Mouse (Mus musculus) neural tube, embryonic 12.5 days (tissue): ENCODE results near the gene Dock11. TPM values are rescaled to one million over a fixed set of nuclear protein-coding genes. Genes with fewer than 3 reads are reported as not detected.

Source experiments
- ATAC-seq: fragments of 200-750 bp; cut with Nextera tagmentation; 2 replicates; pipeline ENCODE4 v1.8.0; 2017; ENCODE audit warnings: low read depth, mild to moderate bottlenecking, moderate TSS enrichment, moderate library complexity; ENCODE audit not compliant: low FRiP score
- H3K27ac ChIP-seq: fragments of 300-500 bp; sonication (generic); 2 replicates; pipeline ENCODE4 v1.5.1; 2016
- H3K27me3 ChIP-seq: fragments of 300-500 bp; sonication (generic); replicated peaks from 2 replicates; pipeline ENCODE4 v1.6.1; 2016; ENCODE audit warnings: mild to moderate bottlenecking
- H3K36me3 ChIP-seq: fragments of 300-500 bp; sonication (generic); 2 replicates; pipeline ENCODE4 v1.6.1; 2016; ENCODE audit warnings: mild to moderate bottlenecking
- H3K4me1 ChIP-seq: fragments of 300-500 bp; sonication (generic); 2 replicates; pipeline ENCODE4 v1.6.1; 2016
- H3K4me2 ChIP-seq: fragments of 300-500 bp; sonication (generic); replicated peaks from 2 replicates; pipeline ENCODE4 v1.6.1; 2016; ENCODE audit warnings: mild to moderate bottlenecking
- H3K4me3 ChIP-seq: fragments of 300-500 bp; sonication (generic); 2 replicates; pipeline ENCODE4 v1.5.1; 2016
- H3K9ac ChIP-seq: fragments of 300-500 bp; sonication (generic); 2 replicates; pipeline ENCODE4 v1.6.1; 2016; ENCODE audit warnings: mild to moderate bottlenecking
- H3K9me3 ChIP-seq: fragments of 300-500 bp; sonication (generic); 2 replicates; pipeline ENCODE4 v1.6.1; 2016; ENCODE audit warnings: mild to moderate bottlenecking
- WGBS: fragments of 180-500 bp; shearing (Covaris S2); methylation state at CpG from one replicate; pipeline ENCODE4 v1.1.7; 2016; 5-methylcytosine and 5-hydroxymethylcytosine counted together
- polyA plus RNA-seq: library from polyadenylated mRNA; unstranded; fragments of >200 nt; fragmentation: Nextera tagmentation; extraction: Ambion mirVana; gene quantifications from 2 replicates; pipeline ENCODE4 v1.2.1, GENCODE M21; 2016

Dock11 gene
- polyA plus RNA-seq = 18.5 and 21.8 TPM in 2 replicates

GRCm38 (mm10) chrX:35888087-35888895, at the start of gene Dock11:
TSS of gene Dock11 (plus strand) at chrX:35888832.
- Histone ChIP-seq H3K4me3 (peak within 1 kb of the TSS; percentile 53), H3K4me2 (peak within 1 kb of the TSS; percentile 60), H3K4me1 (no peaks in the 10 kb centered on the region), H3K27ac (peak within 1 kb of the TSS; percentile 53), H3K9ac (peak within 1 kb of the TSS; percentile 66), H3K9me3 (no peaks in the 10 kb centered on the region), H3K36me3 (no peaks in the 10 kb centered on the region), H3K27me3 (no peaks in the 10 kb centered on the region)
- 23% methylated on average over 35 of the region's 38 CpGs for WGBS
- ATAC-seq = peak; percentile 80

- H3K36me3 ChIP-seq = no peaks in the 10 kb centered on the region
- H3K27ac ChIP-seq = no peak overlapping the region
- WGBS = 65% methylated on average over 1 of the region's 1 CpGs
- no peak for ATAC-seq
- H3K4me2 ChIP-seq = no peak overlapping the region
- H3K27me3 ChIP-seq = no peaks in the 10 kb centered on the region
- H3K4me1 ChIP-seq = no peaks in the 10 kb centered on the region
- no peak overlapping the region for H3K4me3 ChIP-seq
- H3K9me3 ChIP-seq = no peaks in the 10 kb centered on the region
- H3K9ac ChIP-seq = no peak overlapping the region
Observed at GRCm38 (mm10) chrX:35879703-35880102, 8.9 kb upstream of the Dock11 start.

- H3K27me3 ChIP-seq = no peaks in the 10 kb centered on the region
- ATAC-seq = peak; percentile 68
- H3K4me3 ChIP-seq = peak overlapping the region; percentile 53
- no peaks in the 10 kb centered on the region for H3K4me1 ChIP-seq
- no peaks in the 10 kb centered on the region for H3K36me3 ChIP-seq
- peak overlapping the region; percentile 53 for H3K27ac ChIP-seq
- WGBS = 16% methylated on average over 48 of the region's 58 CpGs
- peak overlapping the region; percentile 66 for H3K9ac ChIP-seq
- H3K9me3 ChIP-seq = no peaks in the 10 kb centered on the region
- H3K4me2 ChIP-seq = peak overlapping the region; percentile 60
Observed at GRCm38 (mm10) chrX:35888945-35889799, 540 bp downstream of the Dock11 start.

- WGBS = 11% methylated on average over 8 of the region's 8 CpGs
- Histone ChIP-seq H3K9ac (peak overlapping the region; percentile 66), H3K4me1 (no peaks in the 10 kb centered on the region), H3K9me3 (no peaks in the 10 kb centered on the region), H3K4me3 (peak overlapping the region; percentile 53), H3K36me3 (no peaks in the 10 kb centered on the region), H3K27me3 (no peaks in the 10 kb centered on the region), H3K4me2 (peak overlapping the region; percentile 60), H3K27ac (no peak overlapping the region)
- peak; percentile 35; the same call in 1 of the 2 replicates for ATAC-seq
Observed at GRCm38 (mm10) chrX:35889800-35890106, 1.1 kb downstream of the Dock11 start.

GRCm38 (mm10) chrX:35891534-35892125, 3.0 kb downstream of the Dock11 start:
- H3K9me3 ChIP-seq = no peaks in the 10 kb centered on the region
- no peaks in the 10 kb centered on the region for H3K4me1 ChIP-seq
- H3K4me2 ChIP-seq = no peak overlapping the region
- no peaks in the 10 kb centered on the region for H3K27me3 ChIP-seq
- no peak for ATAC-seq
- H3K36me3 ChIP-seq = no peaks in the 10 kb centered on the region
- H3K9ac ChIP-seq = no peak overlapping the region
- H3K4me3 ChIP-seq = no peak overlapping the region
- no peak overlapping the region for H3K27ac ChIP-seq
- 57% methylated on average over 5 of the region's 5 CpGs for WGBS

- Histone ChIP-seq H3K36me3 (no peaks in the 10 kb centered on the region), H3K27ac (no peak overlapping the region), H3K4me3 (no peak overlapping the region), H3K4me2 (no peak overlapping the region), H3K9me3 (no peaks in the 10 kb centered on the region), H3K4me1 (no peaks in the 10 kb centered on the region), H3K9ac (no peak overlapping the region), H3K27me3 (no peaks in the 10 kb centered on the region)
- 53% methylated on average over 5 of the region's 5 CpGs for WGBS
- no peak for ATAC-seq
Observed at GRCm38 (mm10) chrX:35892377-35892776, 3.7 kb downstream of the Dock11 start.

- Histone ChIP-seq H3K27me3 (no peaks in the 10 kb centered on the region), H3K4me3 (no peak overlapping the region), H3K27ac (no peak overlapping the region), H3K36me3 (no peaks in the 10 kb centered on the region), H3K4me2 (no peak overlapping the region), H3K9me3 (no peaks in the 10 kb centered on the region), H3K4me1 (no peaks in the 10 kb centered on the region), H3K9ac (no peak overlapping the region)
- no peak for ATAC-seq
- WGBS = 84% methylated on average over 11 of the region's 11 CpGs
Observed at GRCm38 (mm10) chrX:35897648-35898500, 9.2 kb downstream of the Dock11 start.

GRCm38 (mm10) chrX:35898501-35898766, 9.8 kb downstream of the Dock11 start:
- no peak overlapping the region for H3K4me2 ChIP-seq
- no peak overlapping the region for H3K9ac ChIP-seq
- no peak overlapping the region for H3K27ac ChIP-seq
- no peaks in the 10 kb centered on the region for H3K9me3 ChIP-seq
- H3K27me3 ChIP-seq = no peaks in the 10 kb centered on the region
- no peak for ATAC-seq
- WGBS = 100% methylated on average over 2 of the region's 2 CpGs
- no peaks in the 10 kb centered on the region for H3K36me3 ChIP-seq
- H3K4me1 ChIP-seq = no peaks in the 10 kb centered on the region
- no peak overlapping the region for H3K4me3 ChIP-seq

GRCm38 (mm10) chrX:35904352-35904751, 15.7 kb downstream of the Dock11 start:
- 76% methylated on average over 7 of the region's 7 CpGs for WGBS
- Histone ChIP-seq H3K9ac (no peak overlapping the region), H3K4me3 (no peak overlapping the region), H3K27me3 (no peaks in the 10 kb centered on the region), H3K4me2 (no peak overlapping the region), H3K4me1 (no peaks in the 10 kb centered on the region), H3K9me3 (no peaks in the 10 kb centered on the region), H3K36me3 (no peaks in the 10 kb centered on the region), H3K27ac (no peak overlapping the region)
- no peak for ATAC-seq

- ATAC-seq = no peak
- H3K4me1 ChIP-seq = no peaks in the 10 kb centered on the region
- no peak overlapping the region for H3K9ac ChIP-seq
- H3K27ac ChIP-seq = no peak overlapping the region
- H3K4me3 ChIP-seq = no peak overlapping the region
- H3K9me3 ChIP-seq = no peaks in the 10 kb centered on the region
- 78% methylated on average over 4 of the region's 4 CpGs for WGBS
- no peaks in the 10 kb centered on the region for H3K36me3 ChIP-seq
- H3K27me3 ChIP-seq = no peaks in the 10 kb centered on the region
- no peak overlapping the region for H3K4me2 ChIP-seq
Observed at GRCm38 (mm10) chrX:35906696-35907330, 18.2 kb downstream of the Dock11 start.

GRCm38 (mm10) chrX:35919558-35919957, 30.9 kb downstream of the Dock11 start:
- no peak for ATAC-seq
- 89% methylated on average over 2 of the region's 2 CpGs for whole genome bisulfite sequencing
- Histone ChIP-seq H3K27me3 (no peaks in the 10 kb centered on the region), H3K27ac (no peak overlapping the region), H3K4me1 (no peaks in the 10 kb centered on the region), H3K9me3 (no peaks in the 10 kb centered on the region), H3K4me3 (no peak overlapping the region), H3K4me2 (no peak overlapping the region), H3K9ac (no peak overlapping the region), H3K36me3 (no peaks in the 10 kb centered on the region)
